Mouse (Mus musculus): ENCODE results near the gene Sstr5.

GRCm38 (mm10) chr17:25497013-25497412 lies at the start of gene Sstr5:
- TF ChIP-seq POLR2A (IDR thresholded peaks at IDR 0.05; ENCODE audit: extremely low read depth, insufficient read depth, low read length) (no peak), CTCF (IDR thresholded peaks at IDR 0.05; ENCODE audit: low read depth, low read length) (no peak)

Measured in liver, adult 2 months (tissue).